Mouse (Mus musculus) midbrain, embryonic 16.5 days (tissue): Measurements from ENCODE around the gene Slc25a19. TPM values are rescaled to one million over a fixed set of nuclear protein-coding genes. Genes with fewer than 3 reads are reported as not detected.

Experiments
- ATAC-seq: fragments of 200-750 bp; cut with Nextera tagmentation; 2 replicates; pipeline ENCODE4 v1.8.0; 2017; ENCODE audit warnings: moderate TSS enrichment
- H3K27ac ChIP-seq: fragments of 300-500 bp; sonication (generic); 2 replicates; pipeline ENCODE4 v1.5.1; 2014; ENCODE audit warnings: mild to moderate bottlenecking, low read length, mixed read lengths
- H3K27me3 ChIP-seq: fragments of 300-500 bp; sonication (generic); 2 replicates; pipeline ENCODE4 v1.6.1; 2014; ENCODE audit warnings: low read depth, low read length, mixed read lengths; ENCODE audit not compliant: control insufficient read depth, insufficient read depth
- H3K36me3 ChIP-seq: fragments of 300-500 bp; sonication (generic); 2 replicates; pipeline ENCODE4 v1.6.1; 2014; ENCODE audit warnings: mild to moderate bottlenecking, low read length, moderate library complexity, mixed read lengths; ENCODE audit not compliant: control insufficient read depth, insufficient read depth
- H3K4me1 ChIP-seq: fragments of 300-500 bp; sonication (generic); 2 replicates; pipeline ENCODE4 v1.6.1; 2014; ENCODE audit warnings: mild to moderate bottlenecking, low read length, mixed read lengths; ENCODE audit not compliant: control insufficient read depth, insufficient read depth
- H3K4me2 ChIP-seq: fragments of 300-500 bp; sonication (generic); 2 replicates; pipeline ENCODE4 v1.6.1; 2014; ENCODE audit warnings: mild to moderate bottlenecking, low read length, mixed read lengths
- H3K4me3 ChIP-seq: fragments of 300-500 bp; sonication (generic); 2 replicates; pipeline ENCODE4 v1.5.1; 2014; ENCODE audit warnings: low read depth, mild to moderate bottlenecking, low read length, moderate library complexity, mixed read lengths
- H3K9ac ChIP-seq: fragments of 300-500 bp; sonication (generic); 2 replicates; pipeline ENCODE4 v1.6.1; 2014; ENCODE audit warnings: low read depth, low read length, mixed read lengths
- H3K9me3 ChIP-seq: fragments of 300-500 bp; sonication (generic); replicated peaks from 2 replicates; pipeline ENCODE4 v1.6.1; 2014; ENCODE audit warnings: mild to moderate bottlenecking, low read length, mixed read lengths; ENCODE audit not compliant: control insufficient read depth, poor library complexity, severe bottlenecking
- WGBS: fragments of 180-500 bp; shearing (Covaris S2); extraction: QIAGEN DNeasy Blood & Tissue Kit; methylation state at CpG from one replicate; pipeline ENCODE4 v1.1.7; 2014; 5-methylcytosine and 5-hydroxymethylcytosine counted together
- polyA plus RNA-seq: library from polyadenylated mRNA; unstranded; fragments of >200 nt; fragmentation: Nextera tagmentation; extraction: Ambion mirVana; gene quantifications from 2 replicates; pipeline ENCODE4 v1.2.1, GENCODE M21; 2015

Slc25a19 gene
- polyA plus RNA-seq, 1 experiment from 2014 or later = 50.8 TPM

DNA sequence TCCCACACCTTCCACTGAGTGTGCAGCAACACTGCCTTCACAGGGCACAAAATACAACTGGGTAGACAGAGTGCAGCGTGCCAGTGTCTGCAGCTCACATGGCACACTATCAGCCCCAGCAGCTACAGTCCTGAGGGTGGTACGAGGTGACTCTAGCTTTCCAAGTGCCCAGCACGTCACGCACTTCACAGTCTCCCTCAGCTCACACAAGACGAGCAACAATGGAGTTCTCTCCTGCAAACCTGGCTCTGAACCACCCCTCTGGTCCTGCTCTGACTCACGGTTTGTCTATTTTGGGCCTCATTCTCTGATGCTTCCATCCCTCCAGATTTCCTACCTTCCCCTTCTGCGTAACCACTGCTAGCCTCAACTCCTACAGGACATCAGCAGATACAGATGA lies 28.4 kb downstream of the Slc25a19 start:
- Histone ChIP-seq H3K27ac (no peak overlapping the region), H3K36me3 (peaks cover 6% of the 10 kb centered on the region), H3K4me3 (no peak overlapping the region), H3K27me3 (no peaks in the 10 kb centered on the region), H3K9me3 (no peaks in the 10 kb centered on the region), H3K4me2 (no peak overlapping the region), H3K4me1 (peaks cover 18% of the 10 kb centered on the region), H3K9ac (no peak overlapping the region)
- 98% methylated on average over 7 of the region's 7 CpGs for WGBS
- no peak for ATAC-seq

DNA sequence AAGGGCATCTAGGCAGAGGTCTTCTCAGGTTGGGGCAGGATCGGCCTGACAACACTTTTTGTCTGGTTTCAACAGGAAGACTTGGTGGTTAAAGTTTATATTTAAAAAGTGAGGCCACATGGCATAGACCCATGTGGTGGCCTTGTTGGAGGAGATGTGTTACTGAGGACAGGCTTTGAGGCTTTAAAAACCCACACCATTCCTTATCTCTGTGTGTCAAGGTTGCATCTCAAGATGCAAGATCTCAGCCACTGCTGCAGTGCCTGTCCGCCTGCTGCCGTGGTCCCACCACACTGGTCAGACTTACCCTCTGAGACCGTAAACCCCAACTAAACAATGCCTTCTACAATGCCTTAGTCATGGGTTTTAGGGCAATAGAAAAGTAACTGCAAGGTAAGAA lies 29.8 kb downstream of the Slc25a19 start:
- 89% methylated on average over 4 of the region's 4 CpGs for WGBS
- H3K9me3 ChIP-seq = no peaks in the 10 kb centered on the region
- peaks cover 16% of the 10 kb centered on the region for H3K4me1 ChIP-seq
- peaks cover 19% of the 10 kb centered on the region for H3K36me3 ChIP-seq
- H3K27ac ChIP-seq = no peak overlapping the region
- no peak overlapping the region for H3K4me2 ChIP-seq
- no peak overlapping the region for H3K4me3 ChIP-seq
- no peaks in the 10 kb centered on the region for H3K27me3 ChIP-seq
- no peak overlapping the region for H3K9ac ChIP-seq
- ATAC-seq = no peak

DNA sequence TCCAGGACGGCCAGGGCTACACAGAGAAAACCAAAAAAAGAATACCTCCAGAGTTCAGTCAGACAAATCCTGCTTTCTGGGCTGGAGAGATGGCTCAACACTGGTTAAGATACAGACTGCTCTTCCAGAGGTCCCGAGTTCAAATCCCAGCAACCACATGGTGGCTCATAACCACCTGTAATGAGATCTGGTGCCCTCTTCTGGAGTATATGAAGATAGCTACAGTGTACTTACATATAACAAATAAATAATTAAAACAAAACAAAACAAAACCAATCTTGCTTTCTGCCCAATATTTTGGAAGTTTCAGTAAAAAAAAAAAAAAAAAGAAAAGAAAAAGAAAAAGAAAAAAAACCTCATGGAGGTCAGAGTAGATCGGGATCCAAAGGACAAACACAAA lies 32.9 kb downstream of the Slc25a19 start:
- 97% methylated on average over 3 of the region's 3 CpGs for WGBS
- no peak overlapping the region for H3K9ac ChIP-seq
- no peaks in the 10 kb centered on the region for H3K27me3 ChIP-seq
- H3K27ac ChIP-seq = no peak overlapping the region
- no peaks in the 10 kb centered on the region for H3K9me3 ChIP-seq
- H3K4me3 ChIP-seq = no peak overlapping the region
- no peaks in the 10 kb centered on the region for H3K4me1 ChIP-seq
- H3K4me2 ChIP-seq = no peak overlapping the region
- H3K36me3 ChIP-seq = peaks cover 37% of the 10 kb centered on the region
- no peak for ATAC-seq

DNA sequence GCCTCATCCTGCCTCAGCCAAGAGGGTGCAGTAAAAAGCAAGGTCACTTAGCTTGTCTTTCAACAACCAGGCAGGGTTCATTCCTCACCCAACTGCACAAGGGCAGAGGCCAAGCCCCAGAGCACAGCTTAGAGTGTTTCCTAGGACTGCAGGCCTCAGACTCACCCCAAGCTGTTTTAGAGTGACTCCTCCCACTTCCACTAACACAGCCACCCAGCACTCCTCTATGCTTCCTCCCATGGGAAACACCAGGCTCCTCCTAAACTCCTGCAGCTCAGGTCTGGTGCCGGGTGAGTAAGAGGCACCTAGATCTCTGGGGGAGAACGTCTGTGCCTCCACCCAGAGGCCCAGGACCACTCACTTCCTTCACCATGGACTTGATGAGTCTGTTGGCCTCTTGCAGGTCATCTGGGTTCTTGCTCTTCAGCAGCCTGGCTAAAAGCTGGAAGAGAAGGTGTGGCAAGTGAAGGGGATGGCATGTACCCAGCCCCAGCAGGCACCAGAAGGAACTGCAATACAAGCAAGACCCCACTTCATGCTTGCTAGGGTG lies 37.5 kb downstream of the Slc25a19 start:
- H3K27me3 ChIP-seq = no peaks in the 10 kb centered on the region
- ATAC-seq = no peak
- peaks cover 65% of the 10 kb centered on the region for H3K36me3 ChIP-seq
- H3K4me3 ChIP-seq = no peak overlapping the region
- no peak overlapping the region for H3K9ac ChIP-seq
- H3K4me2 ChIP-seq = no peak overlapping the region
- H3K27ac ChIP-seq = no peak overlapping the region
- H3K9me3 ChIP-seq = no peaks in the 10 kb centered on the region
- 81% methylated on average over 2 of the region's 2 CpGs for WGBS
- no peaks in the 10 kb centered on the region for H3K4me1 ChIP-seq

DNA sequence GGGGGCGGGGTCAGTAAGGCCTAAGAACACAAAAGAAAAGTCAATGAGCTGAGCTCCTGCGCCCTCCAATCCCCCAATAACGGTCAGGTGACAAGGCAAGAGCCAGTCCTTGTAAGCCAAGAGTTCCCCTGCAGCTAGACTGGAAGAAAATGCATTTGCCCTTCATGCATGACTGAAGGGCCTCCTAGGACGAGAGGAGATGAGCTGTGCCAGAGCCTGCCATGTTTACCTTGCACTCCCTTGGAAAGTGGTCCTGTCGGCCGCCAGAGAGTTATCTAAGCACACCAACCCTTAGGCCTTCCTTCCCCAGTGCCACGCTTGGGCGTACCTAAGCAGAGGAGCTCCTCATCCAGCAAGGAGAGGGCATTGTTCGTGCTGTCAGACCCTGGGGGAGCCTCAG lies 40.1 kb downstream of the Slc25a19 start:
- 85% methylated on average over 9 of the region's 9 CpGs for WGBS
- Histone ChIP-seq H3K27me3 (no peaks in the 10 kb centered on the region), H3K27ac (no peak overlapping the region), H3K9me3 (no peaks in the 10 kb centered on the region), H3K36me3 (peaks cover 70% of the 10 kb centered on the region), H3K4me1 (no peaks in the 10 kb centered on the region), H3K9ac (no peak overlapping the region), H3K4me2 (no peak overlapping the region), H3K4me3 (no peak overlapping the region)
- no peak for ATAC-seq

DNA sequence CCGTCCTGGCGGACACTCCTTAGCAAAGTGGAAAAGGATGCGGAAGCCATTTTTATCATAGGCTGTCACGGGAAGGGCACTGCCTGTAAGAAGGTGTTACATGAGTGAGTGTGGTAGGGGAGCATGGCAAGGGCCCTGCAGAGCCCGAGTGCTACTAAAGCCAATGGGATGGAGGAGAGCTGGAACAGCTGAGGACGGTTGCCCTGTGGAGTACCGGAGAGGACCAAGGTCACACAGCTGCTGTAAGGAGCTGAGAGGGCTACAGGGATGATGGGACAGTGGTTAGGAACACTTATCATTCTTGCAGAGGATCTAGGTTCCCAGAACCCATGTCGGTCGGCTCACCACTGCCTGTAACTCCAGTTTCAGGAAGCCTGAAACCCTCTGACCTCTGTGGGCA lies 41.7 kb downstream of the Slc25a19 start:
- H3K36me3 ChIP-seq = peaks cover 66% of the 10 kb centered on the region
- 93% methylated on average over 9 of the region's 9 CpGs for WGBS
- no peaks in the 10 kb centered on the region for H3K27me3 ChIP-seq
- H3K27ac ChIP-seq = no peak overlapping the region
- H3K4me3 ChIP-seq = no peak overlapping the region
- no peaks in the 10 kb centered on the region for H3K4me1 ChIP-seq
- H3K9me3 ChIP-seq = no peaks in the 10 kb centered on the region
- ATAC-seq = no peak
- H3K4me2 ChIP-seq = no peak overlapping the region
- H3K9ac ChIP-seq = no peak overlapping the region

DNA sequence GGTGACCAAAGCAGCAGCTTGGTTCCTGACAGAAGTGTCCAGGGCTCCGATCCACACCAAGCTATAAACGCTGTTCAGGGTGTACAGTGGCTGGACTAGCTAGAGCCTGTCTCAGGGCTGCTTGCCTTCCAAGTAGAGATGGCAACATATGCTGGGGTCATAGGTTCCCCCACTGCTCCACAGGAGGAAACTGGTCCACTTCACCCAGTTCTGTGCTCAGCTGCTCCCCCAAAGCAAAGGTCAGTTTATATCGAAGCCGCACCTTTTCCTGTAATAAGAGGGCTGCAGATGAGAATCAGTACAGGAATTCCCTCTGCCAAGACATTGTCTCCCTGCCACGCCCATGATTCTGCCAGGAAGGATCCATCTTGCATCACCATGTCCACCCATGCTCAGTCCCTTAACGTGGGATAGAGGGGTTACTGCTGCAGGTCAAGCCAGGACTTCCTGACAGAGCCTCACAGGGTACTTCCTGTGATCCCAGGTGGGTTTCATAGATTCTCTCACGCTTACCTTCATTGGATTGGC lies 42.5 kb downstream of the Slc25a19 start:
- Histone ChIP-seq H3K27me3 (no peaks in the 10 kb centered on the region), H3K36me3 (peaks cover 66% of the 10 kb centered on the region), H3K4me1 (no peaks in the 10 kb centered on the region), H3K9ac (no peak overlapping the region), H3K4me3 (no peak overlapping the region), H3K27ac (no peak overlapping the region), H3K9me3 (no peaks in the 10 kb centered on the region), H3K4me2 (no peak overlapping the region)
- WGBS = 93% methylated on average over 7 of the region's 7 CpGs
- ATAC-seq = no peak

DNA sequence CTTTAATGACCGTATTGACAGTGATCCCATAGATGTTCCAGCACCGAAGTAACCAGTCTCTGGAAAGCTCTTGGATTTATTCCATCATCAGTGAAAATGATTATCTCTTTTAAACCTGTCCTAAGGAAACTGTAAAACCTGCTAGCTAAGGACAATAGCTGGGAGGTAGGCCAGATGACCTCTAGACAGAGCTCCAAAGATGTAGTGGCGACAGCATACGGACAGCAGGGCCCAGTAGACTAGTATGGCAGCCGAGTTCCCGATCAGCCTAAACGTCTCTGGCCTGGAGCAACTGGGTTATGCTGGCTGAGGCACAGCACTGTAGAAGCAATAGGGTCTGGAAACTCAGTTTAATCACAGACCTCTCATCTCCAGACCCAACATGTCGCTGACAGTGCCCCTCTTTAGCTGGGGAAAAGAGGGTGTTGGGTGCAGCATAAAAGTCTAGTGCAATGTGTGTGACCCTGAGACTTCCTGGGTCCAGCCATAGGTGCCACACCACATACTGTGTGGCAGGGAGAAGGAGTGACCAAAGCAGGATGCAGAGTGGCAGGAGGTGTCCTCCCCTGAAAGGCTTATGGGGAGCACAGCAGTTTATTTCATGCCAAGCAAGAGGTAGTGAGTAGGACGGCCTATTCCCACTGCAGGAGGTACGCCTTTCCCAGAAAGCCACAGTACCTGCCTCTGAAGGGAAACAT lies 43.6 kb downstream of the Slc25a19 start:
- no peaks in the 10 kb centered on the region for H3K27me3 ChIP-seq

DNA sequence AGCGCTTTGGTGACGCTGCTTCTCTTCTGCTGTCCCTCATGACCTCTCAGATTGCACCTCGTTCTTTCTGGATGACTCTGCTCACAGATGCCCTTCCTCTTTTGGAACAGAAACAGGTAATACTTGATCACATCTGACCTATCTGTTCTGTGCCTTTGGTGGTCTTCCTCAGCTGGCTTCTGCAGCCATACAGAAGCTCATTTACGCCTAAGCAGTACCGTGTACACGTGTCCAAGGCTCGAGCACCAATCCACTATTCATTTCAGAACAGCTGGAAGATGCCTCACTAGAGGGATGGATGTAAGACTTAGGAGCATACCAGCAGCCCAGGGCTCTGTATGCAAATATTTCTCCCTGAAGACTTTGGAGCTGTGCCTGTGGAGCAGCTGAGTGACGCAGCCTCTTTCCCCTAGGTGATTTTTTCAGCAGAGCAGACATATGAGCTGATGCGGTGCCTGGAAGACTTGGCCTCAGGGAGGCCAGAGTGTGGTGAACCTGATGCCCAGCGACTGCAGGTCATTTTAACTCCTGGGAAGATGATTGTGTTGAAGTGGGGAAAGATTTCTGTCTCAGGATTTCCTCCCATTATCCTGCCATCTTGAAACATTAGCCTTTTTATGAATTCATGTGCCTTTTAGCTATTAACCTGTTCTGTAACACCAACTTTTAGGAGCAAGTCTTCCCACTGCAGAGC lies 45.0 kb downstream of the Slc25a19 start:
- Histone ChIP-seq H3K9ac (no peak overlapping the region), H3K27ac (no peak overlapping the region), H3K9me3 (no peaks in the 10 kb centered on the region), H3K4me3 (no peak overlapping the region), H3K27me3 (no peaks in the 10 kb centered on the region), H3K4me1 (no peaks in the 10 kb centered on the region), H3K4me2 (no peak overlapping the region), H3K36me3 (peaks cover 57% of the 10 kb centered on the region)
- whole genome bisulfite sequencing = 82% methylated on average over 10 of the region's 10 CpGs
- no peak for ATAC-seq

More for the DNA sequence above, 43.6 kb downstream of the Slc25a19 start:
- Histone ChIP-seq H3K4me2 (no peak overlapping the region), H3K9ac (no peak overlapping the region), H3K4me1 (no peaks in the 10 kb centered on the region), H3K27ac (no peak overlapping the region), H3K36me3 (peaks cover 60% of the 10 kb centered on the region), H3K9me3 (no peaks in the 10 kb centered on the region), H3K4me3 (no peak overlapping the region)
- WGBS = 88% methylated on average over 10 of the region's 10 CpGs
- no peak for ATAC-seq
